ENCODE assay signal across 9 mouse cellular contexts in the genomic region with DNA sequence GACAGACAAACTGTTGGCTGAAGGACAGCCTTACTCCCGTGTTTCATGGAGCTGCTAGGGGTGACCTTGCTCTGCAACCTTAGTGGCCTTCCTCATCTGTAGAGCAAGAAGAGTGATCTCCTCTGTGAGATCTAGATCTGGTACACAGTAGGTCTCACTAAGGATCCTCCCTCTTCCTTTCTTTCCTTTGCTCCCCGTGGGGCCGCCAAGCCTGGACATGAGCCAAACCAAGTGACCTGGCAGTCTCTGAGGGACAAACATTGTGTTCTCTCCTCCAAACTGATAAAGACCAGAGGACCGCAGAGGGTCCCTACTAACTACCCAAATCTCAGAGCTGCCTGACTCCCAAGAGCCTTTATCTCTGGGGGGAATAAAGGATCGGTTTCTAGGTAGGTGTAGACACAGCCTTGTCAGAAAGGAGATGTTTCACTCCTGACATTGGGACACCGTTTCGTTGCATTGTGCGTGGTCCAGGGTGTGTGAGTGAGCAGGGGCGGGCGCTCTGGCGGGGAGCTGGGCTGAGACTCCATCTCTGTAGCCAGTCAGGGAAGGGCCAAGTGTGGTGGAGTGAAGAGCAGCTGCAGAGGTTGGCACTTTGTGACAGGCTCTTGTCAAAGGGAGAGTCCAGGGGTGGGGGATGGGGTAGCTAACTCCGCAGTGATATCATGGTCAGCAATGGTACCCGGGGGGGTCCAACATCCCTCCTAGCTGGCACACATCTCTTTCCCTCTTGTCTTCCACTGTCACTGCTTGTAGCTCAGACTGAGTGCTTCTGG. TPM values are rescaled to one million over a fixed set of nuclear protein-coding genes. Genes with fewer than 3 reads are reported as not detected.
DNase-seq lines count a peak whose midpoint lies in the region; ATAC-seq and TF ChIP-seq lines count a peak whose summit lies in the region.
"Had no signal": no experiment of that assay in that cellular context is flagged by ENCODE, and none has a peak within 500 bp of the region (broad histone marks: within the 10 kb centered on the region; RNA-seq: fewer than 3 reads in every experiment).

No protein-coding gene starts in this region.

- no peaks in the 10 kb centered on the region for H3K27me3 ChIP-seq in midbrain, postnatal 0 days (ENCODE audit: insufficient read depth, low read length)
- H3K27me3 ChIP-seq: Patski had no signal

- no peak overlapping the region for H3K4me3 ChIP-seq in midbrain, postnatal 0 days (ENCODE audit: low read depth, low read length)

- ATAC-seq in midbrain, postnatal 0 days (ENCODE audit: low FRiP score), result no peak
- ATAC-seq: Patski had no signal

- no peak overlapping the region for H3K4me2 ChIP-seq in midbrain, postnatal 0 days (ENCODE audit: low read depth, low read length, poor library complexity, severe bottlenecking)

- no peaks in the 10 kb centered on the region for H3K9me3 ChIP-seq in midbrain, postnatal 0 days (ENCODE audit: low read length)

- TF ChIP-seq CTCF in midbrain, postnatal 0 days (IDR thresholded peaks at IDR 0.05), result no peak

- no peak overlapping the region for H3K9ac ChIP-seq in midbrain, postnatal 0 days (replicated peaks; ENCODE audit: low read length, poor library complexity, severe bottlenecking)

- no peak overlapping the region for H3K27ac ChIP-seq in midbrain, postnatal 0 days (ENCODE audit: low read depth, low read length)

- 61% methylated on average over 13 of the region's 13 CpGs for WGBS in midbrain, postnatal 0 days

- H3K4me1 ChIP-seq in midbrain, postnatal 0 days (ENCODE audit: insufficient read depth, low read length), result no peaks in the 10 kb centered on the region

- intact Hi-C loops in heart, postnatal 14 days (cut with DNase I), result no loop called here

- peak; percentile 40 for DNase-seq in layer of hippocampus, adult 11-12 months (ENCODE audit: low spot score)
- no peak for DNase-seq in layer of hippocampus, adult 8-10 months (ENCODE audit: low spot score in 2 of 2)
- DNase-seq in adrenal gland, postnatal 36 days, result peak; percentile 77 to 84
- DNase-seq in heart, postnatal 14 days, result peak; percentile 77 to 81
- DNase-seq in lung, postnatal 25 days (ENCODE audit: low spot score), result peak; percentile 46
- no peak for DNase-seq in cerebellum, adult 11-12 months
- no peak for DNase-seq in midbrain, postnatal 0 days (ENCODE audit: low spot score)
- no peak for DNase-seq in frontal cortex, postnatal 36 days (ENCODE audit: low spot score in 2 of 2)

- H3K36me3 ChIP-seq in midbrain, postnatal 0 days (ENCODE audit: insufficient read depth, low read length), result no peaks in the 10 kb centered on the region

RNA-seq across cellular contexts. Expression of a gene that starts 12.8 kb away (rescaled TPM):
- 1 to 10 TPM in 2 of 4 experiments, under 1 TPM in 1, not detected in 1; 0.19 to 3.9 (median 3.4) TPM for total RNA-seq in layer of hippocampus, adult 8-10 months (2022)
- total RNA-seq in adrenal gland, postnatal 36 days (2021), result under 1 TPM; 0.30 to 0.40 TPM
- under 1 TPM; 0.43 to 0.49 TPM for total RNA-seq in heart, postnatal 14 days (2021)
- total RNA-seq in midbrain, postnatal 0 days (2014; rRNA removed), result 0.33 and 0.47 TPM in 2 replicates
- 0.19 TPM in 1 of 2 replicates, not detected in the other for polyA plus RNA-seq in midbrain, postnatal 0 days (2015; fragmentation: Nextera tagmentation; extraction: Ambion mirVana)
- polyA plus RNA-seq: Patski had no signal

RNA-seq across cellular contexts. Expression of a gene that starts 38.7 kb away (rescaled TPM):
- 10 to 100 TPM; 47.4 to 67.7 (median 53.2) TPM for total RNA-seq in layer of hippocampus, adult 8-10 months (2022)
- total RNA-seq in adrenal gland, postnatal 36 days (2021), result 10 to 100 TPM; 35.5 to 38.6 TPM
- total RNA-seq in heart, postnatal 14 days (2021), result 10 to 100 TPM; 33.2 to 40.1 TPM
- 16.6 and 21.0 TPM in 2 replicates for total RNA-seq in midbrain, postnatal 0 days (2014; rRNA removed)
- polyA plus RNA-seq in midbrain, postnatal 0 days (2015; fragmentation: Nextera tagmentation; extraction: Ambion mirVana), result 31.0 and 38.2 TPM in 2 replicates

RNA-seq across cellular contexts. Expression of a gene that starts 50.0 kb away (rescaled TPM):
- 100 to 1,000 TPM in 3 of 4 experiments, 10 to 100 TPM in 1; 99.1 to 116 (median 106) TPM for total RNA-seq in layer of hippocampus, adult 8-10 months (2022)
- total RNA-seq in adrenal gland, postnatal 36 days (2021), result 10 to 100 TPM; 63.7 to 74.1 TPM
- total RNA-seq in heart, postnatal 14 days (2021), result 10 to 100 TPM; 55.2 to 59.1 TPM
- total RNA-seq in midbrain, postnatal 0 days (2014; rRNA removed), result 105 and 115 TPM in 2 replicates
- 9.2 and 11.0 TPM in 2 replicates for polyA plus RNA-seq in midbrain, postnatal 0 days (2015; fragmentation: Nextera tagmentation; extraction: Ambion mirVana)

Comparison
In these comparisons a context has a peak if more than half of its experiments do, and no peak if none do; other contexts are left out.
1. DNase-seq: peak in layer of hippocampus, adult 11-12 months (single experiment), adrenal gland, postnatal 36 days (2 of 2), heart, postnatal 14 days (2 of 2) and lung, postnatal 25 days (single experiment); none in layer of hippocampus, adult 8-10 months (0 of 2), cerebellum, adult 11-12 months (single experiment), midbrain, postnatal 0 days (single experiment) and frontal cortex, postnatal 36 days (0 of 2).